Mouse (Mus musculus): ENCODE measurements around the gene Prpsap1. TPM values are rescaled to one million over a fixed set of nuclear protein-coding genes. Genes with fewer than 3 reads are reported as not detected.

Gene Prpsap1
- 138 and 153 TPM in 2 replicates for polyA plus RNA-seq (2014; fragmentation: Nextera tagmentation; extraction: Ambion mirVana)

GRCm38 (mm10) chr11:116493795-116494252, at the start of gene Prpsap1:
Prpsap1 (minus strand) TSS chr11:116494202.
- Histone ChIP-seq H3K36me3 (ENCODE audit: control insufficient read depth, insufficient read depth, low read length) (no peaks in the 10 kb centered on the region), H3K27me3 (replicated peaks; ENCODE audit: control insufficient read depth, insufficient read depth, low read length) (no peaks in the 10 kb centered on the region), H3K27ac (ENCODE audit: low read depth, low read length) (no peak within 1 kb of the TSS), H3K4me1 (ENCODE audit: control insufficient read depth, insufficient read depth, low read length) (peaks cover 7% of the 10 kb centered on the region), H3K9me3 (replicated peaks; ENCODE audit: control insufficient read depth, low read length) (no peaks in the 10 kb centered on the region; the same call in 1 of the 2 replicates), H3K4me3 (ENCODE audit: low read depth, low read length) (no peak within 1 kb of the TSS), H3K9ac (ENCODE audit: low read length) (no peak within 1 kb of the TSS), H3K4me2 (ENCODE audit: low read length) (no peak within 1 kb of the TSS)
- ATAC-seq (no peak), DNase-seq (ENCODE audit: low spot score) (peak; percentile 58)
- WGBS, result 25% methylated on average over 4 of the region's 4 CpGs

GRCm38 (mm10) chr11:116543110-116543509, 49.1 kb upstream of the Prpsap1 start:
- no peaks in the 10 kb centered on the region for H3K27me3 ChIP-seq (replicated peaks; ENCODE audit: control insufficient read depth, insufficient read depth, low read length)
- H3K27ac ChIP-seq (ENCODE audit: low read depth, low read length), result no peak overlapping the region
- DNase-seq (ENCODE audit: low spot score), result peak; percentile 52
- no peaks in the 10 kb centered on the region for H3K9me3 ChIP-seq (replicated peaks; ENCODE audit: control insufficient read depth, low read length)
- H3K4me1 ChIP-seq (ENCODE audit: control insufficient read depth, insufficient read depth, low read length), result no peaks in the 10 kb centered on the region
- WGBS, result 91% methylated on average over 4 of the region's 4 CpGs
- no peak overlapping the region for H3K9ac ChIP-seq (ENCODE audit: low read length)
- no peak overlapping the region for H3K4me2 ChIP-seq (ENCODE audit: low read length)
- H3K4me3 ChIP-seq (ENCODE audit: low read depth, low read length), result no peak overlapping the region
- H3K36me3 ChIP-seq (ENCODE audit: control insufficient read depth, insufficient read depth, low read length), result peaks cover 90% of the 10 kb centered on the region
- ATAC-seq, result no peak

DNA sequence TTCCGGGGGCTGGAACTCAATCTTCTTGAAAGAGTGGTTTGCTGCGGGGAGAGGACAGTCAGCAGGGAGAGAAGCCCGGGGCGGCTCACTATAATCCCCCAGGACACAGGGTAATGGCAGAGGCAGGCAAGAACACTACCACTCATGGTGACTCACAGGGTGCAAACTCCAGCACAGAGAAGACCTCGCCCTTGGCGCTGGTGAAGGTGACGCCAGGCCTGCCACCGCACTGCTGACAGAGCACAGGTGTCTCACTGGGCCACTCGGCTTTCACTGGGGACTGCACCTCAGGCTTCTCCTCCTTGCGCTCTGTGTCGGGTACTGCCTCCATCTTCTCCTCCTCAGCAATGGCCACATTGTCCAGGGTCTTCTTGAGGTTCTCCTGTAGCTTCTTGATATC, 47.2 kb upstream of the Prpsap1 start:
- WGBS, result 95% methylated on average over 11 of the region's 11 CpGs
- Histone ChIP-seq H3K36me3 (ENCODE audit: control insufficient read depth, insufficient read depth, low read length) (peaks cover 91% of the 10 kb centered on the region), H3K4me2 (ENCODE audit: low read length) (no peak overlapping the region), H3K4me1 (ENCODE audit: control insufficient read depth, insufficient read depth, low read length) (no peaks in the 10 kb centered on the region), H3K27me3 (replicated peaks; ENCODE audit: control insufficient read depth, insufficient read depth, low read length) (no peaks in the 10 kb centered on the region), H3K4me3 (ENCODE audit: low read depth, low read length) (no peak overlapping the region), H3K9ac (ENCODE audit: low read length) (no peak overlapping the region), H3K27ac (ENCODE audit: low read depth, low read length) (no peak overlapping the region), H3K9me3 (replicated peaks; ENCODE audit: control insufficient read depth, low read length) (no peaks in the 10 kb centered on the region)
- ATAC-seq (no peak), DNase-seq (ENCODE audit: low spot score) (no peak)

- no peak for ATAC-seq
- Histone ChIP-seq H3K4me2 (ENCODE audit: low read length) (no peak overlapping the region), H3K9ac (ENCODE audit: low read length) (no peak overlapping the region), H3K27ac (ENCODE audit: low read depth, low read length) (no peak overlapping the region), H3K27me3 (replicated peaks; ENCODE audit: control insufficient read depth, insufficient read depth, low read length) (peaks cover 18% of the 10 kb centered on the region), H3K4me1 (ENCODE audit: control insufficient read depth, insufficient read depth, low read length) (peaks cover 8% of the 10 kb centered on the region), H3K4me3 (ENCODE audit: low read depth, low read length) (no peak overlapping the region), H3K9me3 (replicated peaks; ENCODE audit: control insufficient read depth, low read length) (no peaks in the 10 kb centered on the region), H3K36me3 (ENCODE audit: control insufficient read depth, insufficient read depth, low read length) (peaks cover 65% of the 10 kb centered on the region)
- 89% methylated on average over 12 of the region's 12 CpGs for WGBS
- no peak for DNase-seq (ENCODE audit: low spot score)
Observed at GRCm38 (mm10) chr11:116538142-116538735, 44.2 kb upstream of the Prpsap1 start.

DNA sequence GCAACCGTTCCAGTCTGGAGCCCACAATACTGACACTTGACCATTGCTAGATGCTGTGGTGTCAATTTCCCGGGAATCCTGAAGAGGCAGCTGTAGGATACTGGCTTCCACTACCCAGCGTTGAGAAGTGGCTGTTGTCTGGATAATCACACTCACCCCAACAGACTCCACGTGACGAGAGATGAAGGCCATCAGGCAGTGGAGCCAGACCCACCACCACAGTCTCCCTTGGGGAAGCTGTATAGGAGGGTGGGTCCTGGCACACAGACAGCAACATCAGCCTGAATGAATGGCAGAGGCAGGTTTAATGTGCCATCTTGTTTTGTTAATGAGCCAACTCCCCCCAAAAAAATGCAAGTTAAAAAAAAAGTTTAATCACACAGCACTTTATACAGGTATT, 43.4 kb upstream of the Prpsap1 start:
- Histone ChIP-seq H3K4me1 (ENCODE audit: control insufficient read depth, insufficient read depth, low read length) (peaks cover 12% of the 10 kb centered on the region), H3K27ac (ENCODE audit: low read depth, low read length) (no peak overlapping the region), H3K36me3 (ENCODE audit: control insufficient read depth, insufficient read depth, low read length) (peaks cover 57% of the 10 kb centered on the region), H3K4me3 (ENCODE audit: low read depth, low read length) (no peak overlapping the region), H3K27me3 (replicated peaks; ENCODE audit: control insufficient read depth, insufficient read depth, low read length) (peaks cover 26% of the 10 kb centered on the region), H3K9me3 (replicated peaks; ENCODE audit: control insufficient read depth, low read length) (no peaks in the 10 kb centered on the region), H3K9ac (ENCODE audit: low read length) (no peak overlapping the region), H3K4me2 (ENCODE audit: low read length) (no peak overlapping the region)
- ATAC-seq (no peak), DNase-seq (ENCODE audit: low spot score) (no peak)
- 77% methylated on average over 5 of the region's 5 CpGs for WGBS

DNA sequence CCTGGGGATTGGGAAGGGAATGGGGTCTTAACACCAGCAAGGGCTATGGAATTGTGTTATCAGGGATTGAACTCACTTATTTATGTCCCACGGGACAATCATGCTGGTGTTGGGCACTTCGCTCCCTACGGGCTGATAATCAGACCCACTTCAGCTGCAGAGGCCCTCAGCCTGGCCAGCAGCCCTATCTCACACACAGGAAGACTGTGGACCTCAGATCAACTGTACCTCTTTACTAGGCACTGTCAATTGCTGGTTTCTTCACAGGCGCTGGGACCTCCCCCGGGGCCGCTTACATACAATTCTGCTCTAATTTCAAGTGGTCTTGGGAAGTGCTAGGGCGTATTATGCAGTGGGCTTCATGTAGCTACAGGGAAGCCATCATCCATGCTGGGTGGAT, 42.7 kb upstream of the Prpsap1 start:
- DNase-seq (ENCODE audit: low spot score) (no peak), ATAC-seq (no peak)
- Histone ChIP-seq H3K4me1 (ENCODE audit: control insufficient read depth, insufficient read depth, low read length) (peaks cover 19% of the 10 kb centered on the region), H3K27ac (ENCODE audit: low read depth, low read length) (no peak overlapping the region), H3K36me3 (ENCODE audit: control insufficient read depth, insufficient read depth, low read length) (peaks cover 50% of the 10 kb centered on the region), H3K9me3 (replicated peaks; ENCODE audit: control insufficient read depth, low read length) (no peaks in the 10 kb centered on the region), H3K4me2 (ENCODE audit: low read length) (no peak overlapping the region), H3K9ac (ENCODE audit: low read length) (no peak overlapping the region), H3K4me3 (ENCODE audit: low read depth, low read length) (no peak overlapping the region), H3K27me3 (replicated peaks; ENCODE audit: control insufficient read depth, insufficient read depth, low read length) (peaks cover 33% of the 10 kb centered on the region)
- WGBS, result 93% methylated on average over 7 of the region's 7 CpGs

DNA sequence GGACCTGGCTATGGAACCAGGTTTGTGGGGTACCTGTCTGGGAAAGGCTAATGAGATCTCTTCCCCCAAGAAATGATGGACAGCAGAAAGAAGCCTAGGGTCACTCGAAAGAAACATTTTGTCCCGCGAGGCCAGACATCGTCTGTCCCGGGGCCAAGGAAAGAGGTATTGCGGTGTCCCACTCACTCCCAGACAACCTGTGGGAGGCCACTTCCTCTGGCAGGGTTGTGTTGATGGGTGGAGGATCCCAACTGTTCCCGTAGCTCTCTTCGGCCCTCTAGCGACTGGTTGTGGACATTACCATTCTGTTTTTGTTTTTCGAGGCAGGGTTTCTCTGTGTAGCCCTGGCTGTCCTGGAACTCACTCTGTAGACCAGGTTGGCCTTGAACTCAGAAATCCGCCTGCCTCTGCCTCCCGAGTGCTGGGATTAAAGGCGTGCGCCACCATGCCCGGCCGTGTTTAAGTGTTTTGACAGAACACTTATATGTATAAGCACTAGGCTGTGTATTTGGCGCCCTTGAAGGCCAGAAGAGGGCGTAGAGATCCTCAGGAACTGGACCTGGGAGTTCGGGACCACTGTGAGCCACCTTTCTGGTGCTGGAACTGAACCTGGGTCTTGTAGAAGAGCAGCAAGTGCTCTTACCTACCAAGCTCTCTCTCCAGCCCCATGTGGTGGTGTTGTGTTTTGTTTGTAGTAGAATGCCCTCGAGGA, 40.3 kb upstream of the Prpsap1 start:
- 17% methylated on average over 20 of the region's 20 CpGs for WGBS
- H3K27me3 ChIP-seq (replicated peaks; ENCODE audit: control insufficient read depth, insufficient read depth, low read length), result peaks cover 40% of the 10 kb centered on the region
- H3K27ac ChIP-seq (ENCODE audit: low read depth, low read length), result no peak overlapping the region
- H3K4me3 ChIP-seq (ENCODE audit: low read depth, low read length), result peak overlapping the region; percentile 39
- H3K4me2 ChIP-seq (ENCODE audit: low read length), result peak overlapping the region; percentile 92
- H3K36me3 ChIP-seq (ENCODE audit: control insufficient read depth, insufficient read depth, low read length), result peaks cover 26% of the 10 kb centered on the region
- H3K4me1 ChIP-seq (ENCODE audit: control insufficient read depth, insufficient read depth, low read length), result peaks cover 31% of the 10 kb centered on the region
- DNase-seq (ENCODE audit: low spot score) (peak; percentile 82), ATAC-seq (peak; percentile 54)
- H3K9ac ChIP-seq (ENCODE audit: low read length), result no peak overlapping the region
- H3K9me3 ChIP-seq (replicated peaks; ENCODE audit: control insufficient read depth, low read length), result no peaks in the 10 kb centered on the region

DNA sequence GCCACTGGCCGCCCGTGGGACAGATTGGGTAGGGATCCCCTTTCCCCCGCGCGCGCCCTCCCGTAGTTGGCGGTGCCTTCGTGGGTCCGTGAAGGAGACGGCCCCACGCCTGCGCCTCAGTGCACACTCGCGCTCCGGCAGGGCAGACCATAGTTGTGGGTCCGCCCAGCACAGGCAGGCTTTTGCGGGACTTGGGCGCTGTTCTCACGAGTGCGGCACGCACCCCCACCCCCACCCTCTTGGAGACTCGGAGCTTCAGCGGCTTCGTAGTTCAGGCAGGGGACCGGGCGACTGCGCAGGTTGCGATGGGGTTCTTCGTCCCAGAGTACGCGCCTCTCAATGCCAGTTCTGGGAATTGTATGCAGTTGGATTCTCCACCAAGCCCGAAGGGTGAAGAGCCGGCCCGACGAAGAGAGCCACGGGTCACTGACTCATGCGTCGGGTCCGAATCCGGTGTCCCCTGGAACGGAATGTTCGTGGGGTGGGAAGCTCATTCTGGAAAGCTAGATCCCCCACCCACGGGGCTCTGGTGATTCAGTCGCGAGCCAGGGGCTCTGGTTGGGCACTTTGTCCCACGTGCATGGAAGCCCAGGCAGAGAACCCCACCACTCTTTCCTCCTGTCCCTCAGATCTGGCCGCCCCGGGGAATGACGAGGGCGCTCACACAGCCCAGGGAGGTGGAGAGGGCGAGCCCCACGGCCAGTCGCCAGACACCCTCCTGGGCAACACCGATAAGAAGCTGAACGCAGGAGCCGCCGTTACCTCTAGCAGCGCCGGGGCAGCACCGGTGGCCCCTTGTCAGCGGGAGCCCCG, 39.5 kb upstream of the Prpsap1 start:
- Histone ChIP-seq H3K9ac (ENCODE audit: low read length) (peak overlapping the region; percentile 50), H3K4me1 (ENCODE audit: control insufficient read depth, insufficient read depth, low read length) (peaks cover 31% of the 10 kb centered on the region), H3K4me3 (ENCODE audit: low read depth, low read length) (peak overlapping the region; percentile 39), H3K4me2 (ENCODE audit: low read length) (peak overlapping the region; percentile 92), H3K9me3 (replicated peaks; ENCODE audit: control insufficient read depth, low read length) (no peaks in the 10 kb centered on the region), H3K27me3 (replicated peaks; ENCODE audit: control insufficient read depth, insufficient read depth, low read length) (peaks cover 40% of the 10 kb centered on the region), H3K27ac (ENCODE audit: low read depth, low read length) (no peak overlapping the region), H3K36me3 (ENCODE audit: control insufficient read depth, insufficient read depth, low read length) (peaks cover 18% of the 10 kb centered on the region)
- DNase-seq (ENCODE audit: low spot score) (no peak), ATAC-seq (peak; percentile 29; the same call in 1 of the 2 replicates)
- under 1% methylated on average over 59 of the region's 63 CpGs for WGBS

Measured in forebrain, embryonic 14.5 days (tissue).